Mouse (Mus musculus) liver, embryonic 16.5 days (tissue): ENCODE results near the gene Yipf2. TPM values are rescaled to one million over a fixed set of nuclear protein-coding genes. Genes with fewer than 3 reads are reported as not detected.

ENCODE experiments used
- ATAC-seq: fragments of 200-750 bp; cut with Nextera tagmentation; 2 replicates; pipeline ENCODE4 v1.8.0; 2017; ENCODE audit warnings: low read depth, mild to moderate bottlenecking, moderate number of reproducible peaks, moderate library complexity
- H3K27ac ChIP-seq: fragments of 300-500 bp; sonication (generic); 2 replicates; pipeline ENCODE4 v1.5.1; 2014; ENCODE audit warnings: mild to moderate bottlenecking, low read length
- H3K27me3 ChIP-seq: fragments of 300-500 bp; sonication (generic); 2 replicates; pipeline ENCODE4 v1.6.1; 2014; ENCODE audit warnings: low read depth, low read length, mixed read lengths; ENCODE audit not compliant: control insufficient read depth, insufficient read depth
- H3K36me3 ChIP-seq: fragments of 300-500 bp; sonication (generic); 2 replicates; pipeline ENCODE4 v1.6.1; 2014; ENCODE audit warnings: mild to moderate bottlenecking; ENCODE audit not compliant: control insufficient read depth, insufficient read depth
- H3K4me1 ChIP-seq: fragments of 300-500 bp; sonication (generic); 2 replicates; pipeline ENCODE4 v1.6.1; 2014; ENCODE audit warnings: low read depth, low read length, mixed read lengths; ENCODE audit not compliant: control insufficient read depth
- H3K4me2 ChIP-seq: fragments of 300-500 bp; sonication (generic); 2 replicates; pipeline ENCODE4 v1.6.1; 2014; ENCODE audit warnings: low read depth, low read length, mixed read lengths
- H3K4me3 ChIP-seq: fragments of 300-500 bp; sonication (generic); 2 replicates; pipeline ENCODE4 v1.5.1; 2014; ENCODE audit warnings: low read depth, mild to moderate bottlenecking, low read length
- H3K9ac ChIP-seq: fragments of 300-500 bp; sonication (generic); 2 replicates; pipeline ENCODE4 v1.6.1; 2014; ENCODE audit warnings: low read depth, low read length
- H3K9me3 ChIP-seq: fragments of 300-500 bp; sonication (generic); replicated peaks from 2 replicates; pipeline ENCODE4 v1.6.1; 2016; ENCODE audit warnings: low read length; ENCODE audit not compliant: control insufficient read depth
- WGBS: fragments of 180-500 bp; shearing (Covaris S2); extraction: QIAGEN DNeasy Blood & Tissue Kit; methylation state at CpG from one replicate; pipeline ENCODE4 v1.1.7; 2014; ENCODE audit not compliant: insufficient replicate concordance; 5-methylcytosine and 5-hydroxymethylcytosine counted together
- polyA plus RNA-seq: library from polyadenylated mRNA; unstranded; fragments of >200 nt; fragmentation: Nextera tagmentation; extraction: Ambion mirVana; gene quantifications from 2 replicates; pipeline ENCODE4 v1.2.1, GENCODE M21; 2015

Yipf2 gene
- polyA plus RNA-seq, 1 experiment from 2014 or later = 12.5 TPM

GRCm38 (mm10) chr9:21620229-21620628, 27.6 kb upstream of the Yipf2 start:
- Histone ChIP-seq H3K9ac (no peak overlapping the region), H3K4me3 (no peak overlapping the region), H3K4me2 (no peak overlapping the region), H3K9me3 (no peaks in the 10 kb centered on the region), H3K27me3 (no peaks in the 10 kb centered on the region), H3K27ac (no peak overlapping the region), H3K4me1 (peaks cover 20% of the 10 kb centered on the region), H3K36me3 (no peaks in the 10 kb centered on the region)
- no peak for ATAC-seq
- WGBS = 83% methylated on average over 4 of the region's 4 CpGs

- peak overlapping the region; percentile 76 for H3K4me3 ChIP-seq
- peak overlapping the region; percentile 86 for H3K27ac ChIP-seq
- no peak for ATAC-seq
- no peaks in the 10 kb centered on the region for H3K27me3 ChIP-seq
- H3K4me1 ChIP-seq = peaks cover 21% of the 10 kb centered on the region
- H3K9me3 ChIP-seq = no peaks in the 10 kb centered on the region
- peak overlapping the region; percentile 85 for H3K9ac ChIP-seq
- H3K4me2 ChIP-seq = peak overlapping the region; percentile 82
- H3K36me3 ChIP-seq = no peaks in the 10 kb centered on the region
- WGBS = 2% methylated on average over 10 of the region's 10 CpGs
These were observed 24.4 kb upstream of the Yipf2 start for GRCm38 (mm10) chr9:21617066-21617465.

- no peaks in the 10 kb centered on the region for H3K36me3 ChIP-seq
- under 1% methylated on average over 56 of the region's 57 CpGs for WGBS
These were observed 23.7 kb upstream of the Yipf2 start for GRCm38 (mm10) chr9:21616232-21616781.

GRCm38 (mm10) chr9:21615617-21616231, 23.1 kb upstream of the Yipf2 start, which contains the start of gene Smarca4:
Gene Smarca4, plus strand, starts transcription at chr9:21616169.
- peaks cover 21% of the 10 kb centered on the region for H3K4me1 ChIP-seq
- H3K9me3 ChIP-seq = no peaks in the 10 kb centered on the region
- under 1% methylated on average over 45 of the region's 45 CpGs for WGBS
- peak; percentile 92 for ATAC-seq
- no peaks in the 10 kb centered on the region for H3K36me3 ChIP-seq
- H3K4me3 ChIP-seq = peak within 1 kb of the TSS; percentile 76
- peak within 1 kb of the TSS; percentile 85 for H3K9ac ChIP-seq
- H3K27me3 ChIP-seq = no peaks in the 10 kb centered on the region
- peak within 1 kb of the TSS; percentile 82 for H3K4me2 ChIP-seq
- peak within 1 kb of the TSS; percentile 90 for H3K27ac ChIP-seq

More at GRCm38 (mm10) chr9:21616232-21616781, 23.7 kb upstream of the Yipf2 start:
- H3K9ac ChIP-seq = peak overlapping the region; percentile 85
- H3K27me3 ChIP-seq = no peaks in the 10 kb centered on the region
- peak overlapping the region; percentile 86 for H3K27ac ChIP-seq
- no peaks in the 10 kb centered on the region for H3K9me3 ChIP-seq
- peak; percentile 67 for ATAC-seq
- peak overlapping the region; percentile 76 for H3K4me3 ChIP-seq
- peak overlapping the region; percentile 82 for H3K4me2 ChIP-seq
- peaks cover 21% of the 10 kb centered on the region for H3K4me1 ChIP-seq

GRCm38 (mm10) chr9:21614864-21615616, 22.4 kb upstream of the Yipf2 start:
- Histone ChIP-seq H3K36me3 (no peaks in the 10 kb centered on the region), H3K9me3 (no peaks in the 10 kb centered on the region), H3K4me1 (peaks cover 21% of the 10 kb centered on the region), H3K4me2 (peak overlapping the region; percentile 82), H3K27ac (peak overlapping the region; percentile 90), H3K4me3 (peak overlapping the region; percentile 76), H3K9ac (peak overlapping the region; percentile 85), H3K27me3 (no peaks in the 10 kb centered on the region)
- 55% methylated on average over 15 of the region's 15 CpGs for WGBS
- ATAC-seq = no peak

GRCm38 (mm10) chr9:21609861-21610260, 17.2 kb upstream of the Yipf2 start:
- H3K4me2 ChIP-seq = no peak overlapping the region
- ATAC-seq = peak; percentile 58
- 43% methylated on average over 1 of the region's 1 CpGs for WGBS

GRCm38 (mm10) chr9:21606648-21607047, 14.0 kb upstream of the Yipf2 start:
- Histone ChIP-seq H3K27ac (no peak overlapping the region), H3K4me2 (no peak overlapping the region), H3K9me3 (no peaks in the 10 kb centered on the region), H3K4me1 (no peaks in the 10 kb centered on the region; the same call in 1 of the 2 replicates), H3K9ac (no peak overlapping the region), H3K36me3 (no peaks in the 10 kb centered on the region), H3K27me3 (no peaks in the 10 kb centered on the region), H3K4me3 (no peak overlapping the region)
- whole genome bisulfite sequencing = 45% methylated on average over 1 of the region's 1 CpGs
- ATAC-seq = no peak

More at GRCm38 (mm10) chr9:21609861-21610260, 17.2 kb upstream of the Yipf2 start:
- Histone ChIP-seq H3K9ac (no peak overlapping the region), H3K27ac (no peak overlapping the region), H3K36me3 (no peaks in the 10 kb centered on the region), H3K9me3 (no peaks in the 10 kb centered on the region), H3K4me3 (no peak overlapping the region), H3K27me3 (no peaks in the 10 kb centered on the region), H3K4me1 (peaks cover 2% of the 10 kb centered on the region; the same call in 1 of the 2 replicates)

GRCm38 (mm10) chr9:21605865-21606264, 13.2 kb upstream of the Yipf2 start:
- H3K4me2 ChIP-seq = no peak overlapping the region
- WGBS = 73% methylated on average over 5 of the region's 5 CpGs
- no peak overlapping the region for H3K27ac ChIP-seq
- no peak overlapping the region for H3K9ac ChIP-seq
- no peaks in the 10 kb centered on the region for H3K36me3 ChIP-seq
- H3K4me1 ChIP-seq = peaks cover 4% of the 10 kb centered on the region; the same call in 1 of the 2 replicates
- no peaks in the 10 kb centered on the region for H3K9me3 ChIP-seq
- H3K4me3 ChIP-seq = no peak overlapping the region
- no peaks in the 10 kb centered on the region for H3K27me3 ChIP-seq
- no peak for ATAC-seq

- H3K27ac ChIP-seq = no peak overlapping the region
These were observed 11.5 kb upstream of the Yipf2 start for GRCm38 (mm10) chr9:21604119-21604518.

More at GRCm38 (mm10) chr9:21604119-21604518, 11.5 kb upstream of the Yipf2 start:
- no peaks in the 10 kb centered on the region for H3K9me3 ChIP-seq
- WGBS = 70% methylated on average over 5 of the region's 5 CpGs
- peaks cover 14% of the 10 kb centered on the region for H3K4me1 ChIP-seq
- no peaks in the 10 kb centered on the region for H3K36me3 ChIP-seq
- no peak overlapping the region for H3K9ac ChIP-seq
- H3K27me3 ChIP-seq = no peaks in the 10 kb centered on the region
- no peak for ATAC-seq
- H3K4me3 ChIP-seq = no peak overlapping the region
- no peak overlapping the region for H3K4me2 ChIP-seq
